Mouse (Mus musculus): ENCODE measurements around the gene Obp2b. TPM values are rescaled to one million over a fixed set of nuclear protein-coding genes. Genes with fewer than 3 reads are reported as not detected.

The Obp2b gene
- total RNA-seq, 1 experiment: not detected

- no peaks in the 10 kb centered on the region for H3K36me3 ChIP-seq (ENCODE audit: control insufficient read depth, insufficient read depth, low read length, poor library complexity, severe bottlenecking)
- in situ Hi-C loops (cut with MboI; ENCODE audit: low sequenced_read_pairs in 2 of 2, unreplicated experiment in 2 of 2): no loop called here
- no peak overlapping the region for H3K27ac ChIP-seq (ENCODE audit: insufficient read depth, low read depth, low read length, poor library complexity, severe bottlenecking)
Measured at GRCm38 (mm10) chr2:25785573-25786322, 48.9 kb downstream of the Obp2b start.

GRCm38 (mm10) chr2:25789092-25789491 is 52.3 kb downstream of the Obp2b start:
- Histone ChIP-seq H3K4me1 (ENCODE audit: control insufficient read depth in 2 of 2, insufficient read depth in 2 of 2, low read length in 2 of 2, poor library complexity in 1 of 2) (no peaks in the 10 kb centered on the region), H3K36me3 (ENCODE audit: control insufficient read depth, insufficient read depth, low read length, poor library complexity, severe bottlenecking) (no peaks in the 10 kb centered on the region), H3K9me3 (ENCODE audit: control insufficient read depth, insufficient read depth, low read depth, low read length) (no peaks in the 10 kb centered on the region), H3K4me3 (ENCODE audit: insufficient read depth in 1 of 2, low read depth in 1 of 2, low read length in 2 of 2, poor library complexity in 1 of 2, severe bottlenecking in 1 of 2) (no peak overlapping the region), H3K9ac (ENCODE audit: insufficient read depth, low read depth, low read length, poor library complexity, severe bottlenecking) (no peak overlapping the region), H3K27ac (ENCODE audit: insufficient read depth, low read depth, low read length, poor library complexity, severe bottlenecking) (no peak overlapping the region)
- in situ Hi-C loops (cut with MboI; ENCODE audit: low sequenced_read_pairs in 2 of 2, unreplicated experiment in 2 of 2): no loop called here
- no peak for TF ChIP-seq ZC3H11A (IDR thresholded peaks at IDR 0.05; ENCODE audit: borderline replicate concordance, low read depth, low read length)
- no peak for TF ChIP-seq HCFC1 (IDR thresholded peaks at IDR 0.05; ENCODE audit: borderline replicate concordance, insufficient read depth, low read length)
- no peak for TF ChIP-seq CHD2 (IDR thresholded peaks at IDR 0.05; ENCODE audit: low read depth, low read length)
- no peak for TF ChIP-seq MAFK (IDR thresholded peaks at IDR 0.05; ENCODE audit: insufficient read depth, low read depth, low read length)
- no peak for TF ChIP-seq ZNF384 (IDR thresholded peaks at IDR 0.05; ENCODE audit: low read depth, low read length)
- DNase-seq (ENCODE audit: low read depth, low spot score): no peak

More at GRCm38 (mm10) chr2:25785573-25786322, 48.9 kb downstream of the Obp2b start:
- H3K9ac ChIP-seq (ENCODE audit: insufficient read depth, low read depth, low read length, poor library complexity, severe bottlenecking): no peak overlapping the region
- H3K4me1 ChIP-seq (ENCODE audit: control insufficient read depth in 2 of 2, insufficient read depth in 2 of 2, low read length in 2 of 2, poor library complexity in 1 of 2): no peaks in the 10 kb centered on the region
- H3K4me3 ChIP-seq (ENCODE audit: insufficient read depth in 1 of 2, low read depth in 1 of 2, low read length in 2 of 2, poor library complexity in 1 of 2, severe bottlenecking in 1 of 2): no peak overlapping the region
- no peaks in the 10 kb centered on the region for H3K9me3 ChIP-seq (ENCODE audit: control insufficient read depth, insufficient read depth, low read depth, low read length)
- no peak for DNase-seq (ENCODE audit: low read depth, low spot score)
- TF ChIP-seq ZC3H11A (IDR thresholded peaks at IDR 0.05; ENCODE audit: borderline replicate concordance, low read depth, low read length): no peak
- TF ChIP-seq MAFK (IDR thresholded peaks at IDR 0.05; ENCODE audit: insufficient read depth, low read depth, low read length): no peak

Other genes with a start within 250 kb of the Obp2b start
- not detected in 2 replicates for gene Lcn12, start 243.1 kb upstream of the Obp2b start, total RNA-seq (2012; rRNA removed)
- 24.5 and 33.3 TPM in 2 replicates for gene Fbxw5, start 236.3 kb upstream of the Obp2b start, total RNA-seq (2012; rRNA removed)
- 2.1 and 4.7 TPM in 2 replicates for gene C8g, start 235.3 kb upstream of the Obp2b start, total RNA-seq (2012; rRNA removed)
- gene Traf2, start 190.1 kb upstream of the Obp2b start, total RNA-seq (2012; rRNA removed): 7.9 and 9.1 TPM in 2 replicates
- gene Edf1, start 179.2 kb upstream of the Obp2b start, total RNA-seq (2012; rRNA removed): 142 and 179 TPM in 2 replicates
- 4.1 and 9.7 TPM in 2 replicates for gene Mamdc4, start 162.2 kb upstream of the Obp2b start, total RNA-seq (2012; rRNA removed)
- gene Phpt1, start 161.8 kb upstream of the Obp2b start, total RNA-seq (2012; rRNA removed): 29.9 and 39.4 TPM in 2 replicates
- 0.36 and 1.2 TPM in 2 replicates for gene Ajm1, start 155.3 kb upstream of the Obp2b start, total RNA-seq (2012; rRNA removed)
- 45.8 and 62.1 TPM in 2 replicates for gene Rabl6, start 128.5 kb upstream of the Obp2b start, total RNA-seq (2012; rRNA removed)
- gene Ccdc183, start 119.3 kb upstream of the Obp2b start, total RNA-seq (2012; rRNA removed): 0.04 TPM in 1 of 2 replicates, not detected in the other
- 6.7 and 10.9 TPM in 2 replicates for gene Tmem141, start 115.0 kb upstream of the Obp2b start, total RNA-seq (2012; rRNA removed)
- not detected in 2 replicates for gene Fcna, start 109.0 kb upstream of the Obp2b start, total RNA-seq (2012; rRNA removed)
- gene Lcn8, start 83.9 kb upstream of the Obp2b start, total RNA-seq (2012; rRNA removed): not detected in 2 replicates
- not detected in 2 replicates for gene Lcn5, start 79.1 kb upstream of the Obp2b start, total RNA-seq (2012; rRNA removed)
- not detected in 2 replicates for gene Lcn6, start 60.2 kb upstream of the Obp2b start, total RNA-seq (2012; rRNA removed)
- gene Lcn10, start 54.3 kb upstream of the Obp2b start, total RNA-seq (2012; rRNA removed): not detected in 2 replicates
- not detected in 2 replicates for gene Obp2a, start 37.0 kb upstream of the Obp2b start, total RNA-seq (2012; rRNA removed)
- gene Bmyc, start 30.3 kb upstream of the Obp2b start, total RNA-seq (2012; rRNA removed): 8.2 and 13.0 TPM in 2 replicates
- gene Lcn3, start 28.6 kb downstream of the Obp2b start, total RNA-seq (2012; rRNA removed): not detected in 2 replicates
- gene Lcn11, start 40.0 kb downstream of the Obp2b start, total RNA-seq (2012; rRNA removed): not detected in 2 replicates
- gene Gm13539, start 45.2 kb downstream of the Obp2b start, total RNA-seq (2012; rRNA removed): not detected in 2 replicates
- gene Glt6d1, start 78.8 kb downstream of the Obp2b start, total RNA-seq (2012; rRNA removed): not detected in 2 replicates
- gene Lcn9, start 86.1 kb downstream of the Obp2b start, total RNA-seq (2012; rRNA removed): not detected in 2 replicates
- 0.16 and 0.22 TPM in 2 replicates for gene Sohlh1, start 110.2 kb downstream of the Obp2b start, total RNA-seq (2012; rRNA removed)
- 2.0 and 3.0 TPM in 2 replicates for gene Kcnt1, start 126.7 kb downstream of the Obp2b start, total RNA-seq (2012; rRNA removed)
- 37.2 and 39.7 TPM in 2 replicates for gene Camsap1, start 246.3 kb downstream of the Obp2b start, total RNA-seq (2012; rRNA removed)